Mouse (Mus musculus): ENCODE data around the gene Odf3. TPM values are rescaled to one million over a fixed set of nuclear protein-coding genes. Genes with fewer than 3 reads are reported as not detected.

The Odf3 gene
- polyA plus RNA-seq (2012; rRNA removed) = not detected in 2 replicates

DNA sequence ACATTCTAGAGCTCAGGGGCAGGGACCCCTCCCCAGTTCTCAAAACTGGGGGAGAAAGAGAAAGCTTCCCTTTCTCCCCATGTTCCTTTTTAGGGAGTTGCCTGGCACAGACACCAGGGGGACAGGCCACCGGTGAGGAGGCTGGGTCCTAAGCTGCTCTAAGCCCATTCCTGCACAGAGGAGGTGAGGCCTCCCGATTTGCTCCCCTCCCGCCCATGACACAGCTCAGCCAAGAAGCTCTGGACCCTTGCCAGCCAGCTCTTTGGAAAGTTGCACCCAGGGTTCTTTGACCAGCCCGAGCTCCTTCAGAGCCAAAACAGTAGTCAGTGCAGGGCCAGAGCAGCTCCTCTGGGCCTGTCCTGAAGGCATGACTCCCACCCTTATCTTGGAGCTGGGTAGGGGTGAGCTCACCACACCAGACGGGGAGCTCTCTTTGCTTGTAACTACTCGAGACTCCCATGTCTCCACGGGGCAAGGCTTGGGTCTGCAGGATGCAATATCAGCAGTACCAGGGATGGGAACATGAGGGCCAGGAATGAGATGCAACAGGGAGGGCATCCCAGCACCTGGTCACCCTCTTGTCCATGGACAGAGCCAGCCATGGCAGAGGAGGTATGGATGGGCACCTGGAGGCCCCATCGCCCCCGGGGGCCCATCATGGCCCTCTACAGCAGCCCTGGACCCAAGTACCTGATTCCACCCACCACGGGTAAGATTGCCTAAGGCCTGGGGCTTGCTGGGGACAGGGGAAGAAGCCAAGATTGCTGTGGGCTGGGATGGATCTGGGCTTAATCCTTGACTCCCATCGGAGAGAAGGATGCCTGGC is at the start of gene Odf3:
Gene Odf3, plus strand, starts transcription at position 51 of the 826 bp plus-strand sequence.
- Histone ChIP-seq H3K27me3 (ENCODE audit: control insufficient read depth, insufficient read depth, low read length) (no peaks in the 10 kb centered on the region), H3K4me3 (ENCODE audit: extremely low read depth, insufficient read depth, insufficient read length) (no peak within 1 kb of the TSS), H3K4me1 (ENCODE audit: control insufficient read depth, insufficient read depth, insufficient read length) (no peaks in the 10 kb centered on the region), H3K27ac (ENCODE audit: insufficient read depth, low read length) (no peak within 1 kb of the TSS), H3K36me3 (ENCODE audit: control insufficient read depth, insufficient read depth, low read length) (peaks cover 1% of the 10 kb centered on the region; the same call in 1 of the 2 replicates)
- no peak for TF ChIP-seq CTCF (IDR thresholded peaks at IDR 0.05; ENCODE audit: extremely low read depth, insufficient read depth, insufficient read length, insufficient replicate concordance)
- no peak for TF ChIP-seq POLR2A (IDR thresholded peaks at IDR 0.05; ENCODE audit: low read depth, low read length)
- no peak for DNase-seq (ENCODE audit: low read depth in 1 of 2, low spot score in 2 of 2)
- 75% methylated on average over 11 of the region's 11 CpGs for WGBS

DNA sequence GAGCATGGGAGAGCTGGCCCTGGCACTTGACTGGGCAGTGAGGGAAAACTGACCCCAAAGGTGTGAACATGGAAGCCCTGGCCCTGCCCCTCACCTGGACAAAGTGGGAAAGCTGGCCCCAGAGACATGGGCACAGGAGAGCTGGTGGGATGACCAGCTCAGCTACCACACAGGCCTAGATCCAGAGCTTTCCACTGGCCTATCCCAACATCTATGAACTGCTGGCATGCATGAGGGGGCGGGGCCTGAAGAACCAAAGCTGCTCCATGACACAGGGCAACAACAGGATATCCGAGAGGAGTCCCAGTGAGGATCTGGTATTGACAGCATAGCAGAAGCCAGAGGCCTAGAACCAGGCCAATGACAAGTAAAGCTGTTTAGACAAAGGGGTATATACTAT is 49.4 kb upstream of the Odf3 start:
- no peak for DNase-seq (ENCODE audit: low read depth in 1 of 2, low spot score in 2 of 2)
- TF ChIP-seq POLR2A (IDR thresholded peaks at IDR 0.05; ENCODE audit: low read depth, low read length) = no peak
- TF ChIP-seq CTCF (IDR thresholded peaks at IDR 0.05; ENCODE audit: extremely low read depth, insufficient read depth, insufficient read length, insufficient replicate concordance) = no peak
- no peak overlapping the region for H3K27ac ChIP-seq (ENCODE audit: insufficient read depth, low read length)
- 80% methylated on average over 2 of the region's 2 CpGs for WGBS
- H3K36me3 ChIP-seq (ENCODE audit: control insufficient read depth, insufficient read depth, low read length) = no peaks in the 10 kb centered on the region
- no peak overlapping the region for H3K4me3 ChIP-seq (ENCODE audit: extremely low read depth, insufficient read depth, insufficient read length)
- no peaks in the 10 kb centered on the region for H3K4me1 ChIP-seq (ENCODE audit: control insufficient read depth, insufficient read depth, insufficient read length)
- H3K27me3 ChIP-seq (ENCODE audit: control insufficient read depth, insufficient read depth, low read length) = no peaks in the 10 kb centered on the region

- no peak for TF ChIP-seq CTCF (IDR thresholded peaks at IDR 0.05; ENCODE audit: extremely low read depth, insufficient read depth, insufficient read length, insufficient replicate concordance)
- TF ChIP-seq POLR2A (IDR thresholded peaks at IDR 0.05; ENCODE audit: low read depth, low read length) = no peak
- H3K36me3 ChIP-seq (ENCODE audit: control insufficient read depth, insufficient read depth, low read length) = no peaks in the 10 kb centered on the region
- H3K27ac ChIP-seq (ENCODE audit: insufficient read depth, low read length) = no peak overlapping the region
- H3K4me1 ChIP-seq (ENCODE audit: control insufficient read depth, insufficient read depth, insufficient read length) = no peaks in the 10 kb centered on the region
- H3K4me3 ChIP-seq (ENCODE audit: extremely low read depth, insufficient read depth, insufficient read length) = no peak overlapping the region
- H3K27me3 ChIP-seq (ENCODE audit: control insufficient read depth, insufficient read depth, low read length) = no peaks in the 10 kb centered on the region
- 74% methylated on average over 6 of the region's 6 CpGs for WGBS
- no peak for DNase-seq (ENCODE audit: low read depth in 1 of 2, low spot score in 2 of 2)
Observed at GRCm38 (mm10) chr7:140802629-140803028, 45.0 kb upstream of the Odf3 start.

- TF ChIP-seq POLR2A (IDR thresholded peaks at IDR 0.05; ENCODE audit: low read depth, low read length) = no peak
- peak; percentile 29; the same call in 1 of the 2 replicates for TF ChIP-seq CTCF (IDR thresholded peaks at IDR 0.05; ENCODE audit: extremely low read depth, insufficient read depth, insufficient read length, insufficient replicate concordance)
- H3K27ac ChIP-seq (ENCODE audit: insufficient read depth, low read length) = no peak overlapping the region
- WGBS = 12% methylated on average over 1 of the region's 1 CpGs
- no peaks in the 10 kb centered on the region for H3K4me1 ChIP-seq (ENCODE audit: control insufficient read depth, insufficient read depth, insufficient read length)
- no peaks in the 10 kb centered on the region for H3K27me3 ChIP-seq (ENCODE audit: control insufficient read depth, insufficient read depth, low read length)
- peak in 1 of 2 experiments; percentile 3 for DNase-seq (ENCODE audit: low read depth in 1 of 2, low spot score in 2 of 2)
- H3K36me3 ChIP-seq (ENCODE audit: control insufficient read depth, insufficient read depth, low read length) = no peaks in the 10 kb centered on the region
- H3K4me3 ChIP-seq (ENCODE audit: extremely low read depth, insufficient read depth, insufficient read length) = no peak overlapping the region
Observed at GRCm38 (mm10) chr7:140805704-140806103, 41.9 kb upstream of the Odf3 start.

DNA sequence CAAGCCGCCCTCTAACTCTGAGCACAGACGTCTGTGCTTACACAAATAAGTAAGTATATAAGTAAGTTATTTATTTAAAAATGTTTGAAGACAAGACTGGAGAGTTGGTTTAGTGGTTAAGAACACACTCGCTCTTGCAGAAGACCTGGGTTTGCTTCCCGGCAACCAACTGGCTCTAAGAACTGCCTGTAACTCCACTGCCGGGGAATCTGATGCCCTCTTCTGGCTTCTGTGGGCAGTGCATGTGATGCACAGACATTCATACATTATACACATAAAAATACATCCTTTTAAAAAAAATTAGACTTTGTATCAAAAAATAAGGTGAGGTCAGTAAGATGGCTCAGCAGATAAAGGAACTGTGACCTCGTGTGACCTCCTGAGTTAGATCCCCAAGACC is 37.1 kb upstream of the Odf3 start:
- Histone ChIP-seq H3K4me3 (ENCODE audit: extremely low read depth, insufficient read depth, insufficient read length) (no peak overlapping the region), H3K36me3 (ENCODE audit: control insufficient read depth, insufficient read depth, low read length) (no peaks in the 10 kb centered on the region), H3K27me3 (ENCODE audit: control insufficient read depth, insufficient read depth, low read length) (no peaks in the 10 kb centered on the region), H3K4me1 (ENCODE audit: control insufficient read depth, insufficient read depth, insufficient read length) (no peaks in the 10 kb centered on the region), H3K27ac (ENCODE audit: insufficient read depth, low read length) (no peak overlapping the region)
- DNase-seq (ENCODE audit: low read depth in 1 of 2, low spot score in 2 of 2) = no peak
- TF ChIP-seq POLR2A (IDR thresholded peaks at IDR 0.05; ENCODE audit: low read depth, low read length) (no peak), CTCF (IDR thresholded peaks at IDR 0.05; ENCODE audit: extremely low read depth, insufficient read depth, insufficient read length, insufficient replicate concordance) (no peak)
- 86% methylated on average over 6 of the region's 6 CpGs for WGBS

DNA sequence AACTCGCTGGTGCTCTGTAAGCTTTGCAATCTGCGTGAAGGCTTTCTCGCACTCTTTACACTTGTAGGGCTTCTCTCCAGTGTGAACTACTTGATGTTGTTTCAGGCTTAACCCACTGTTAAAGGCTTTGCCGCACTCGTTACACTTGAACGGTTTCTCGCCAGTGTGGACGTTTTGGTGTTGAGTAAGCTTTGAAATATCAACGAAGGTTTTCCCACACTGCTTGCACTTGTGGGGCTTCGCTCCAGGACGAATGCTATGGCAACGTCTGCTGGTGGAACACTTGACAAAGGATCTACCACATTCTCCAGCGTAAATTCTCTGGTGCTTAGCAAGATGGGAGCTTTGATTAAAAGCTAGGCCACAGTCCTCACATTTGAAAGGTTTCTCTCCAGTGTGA is 35.9 kb upstream of the Odf3 start:
- TF ChIP-seq POLR2A (IDR thresholded peaks at IDR 0.05; ENCODE audit: low read depth, low read length) (no peak), CTCF (IDR thresholded peaks at IDR 0.05; ENCODE audit: extremely low read depth, insufficient read depth, insufficient read length, insufficient replicate concordance) (no peak)
- WGBS = 92% methylated on average over 13 of the region's 13 CpGs

GRCm38 (mm10) chr7:140812850-140813249 is 34.8 kb upstream of the Odf3 start:
- no peaks in the 10 kb centered on the region for H3K27me3 ChIP-seq (ENCODE audit: control insufficient read depth, insufficient read depth, low read length)
- no peak overlapping the region for H3K27ac ChIP-seq (ENCODE audit: insufficient read depth, low read length)
- H3K4me1 ChIP-seq (ENCODE audit: control insufficient read depth, insufficient read depth, insufficient read length) = no peaks in the 10 kb centered on the region
- no peak overlapping the region for H3K4me3 ChIP-seq (ENCODE audit: extremely low read depth, insufficient read depth, insufficient read length)
- TF ChIP-seq CTCF (IDR thresholded peaks at IDR 0.05; ENCODE audit: extremely low read depth, insufficient read depth, insufficient read length, insufficient replicate concordance) = no peak
- TF ChIP-seq POLR2A (IDR thresholded peaks at IDR 0.05; ENCODE audit: low read depth, low read length) = no peak
- no peak for DNase-seq (ENCODE audit: low read depth in 1 of 2, low spot score in 2 of 2)
- H3K36me3 ChIP-seq (ENCODE audit: control insufficient read depth, insufficient read depth, low read length) = no peaks in the 10 kb centered on the region
- 81% methylated on average over 12 of the region's 12 CpGs for WGBS

More for the DNA sequence above, 35.9 kb upstream of the Odf3 start:
- no peak overlapping the region for H3K27ac ChIP-seq (ENCODE audit: insufficient read depth, low read length)
- H3K36me3 ChIP-seq (ENCODE audit: control insufficient read depth, insufficient read depth, low read length) = no peaks in the 10 kb centered on the region
- H3K27me3 ChIP-seq (ENCODE audit: control insufficient read depth, insufficient read depth, low read length) = no peaks in the 10 kb centered on the region
- no peak overlapping the region for H3K4me3 ChIP-seq (ENCODE audit: extremely low read depth, insufficient read depth, insufficient read length)
- DNase-seq (ENCODE audit: low read depth in 1 of 2, low spot score in 2 of 2) = no peak
- no peaks in the 10 kb centered on the region for H3K4me1 ChIP-seq (ENCODE audit: control insufficient read depth, insufficient read depth, insufficient read length)
